Mouse (Mus musculus): ENCODE measurements around the gene Sik1.

Sik1 gene

DNA sequence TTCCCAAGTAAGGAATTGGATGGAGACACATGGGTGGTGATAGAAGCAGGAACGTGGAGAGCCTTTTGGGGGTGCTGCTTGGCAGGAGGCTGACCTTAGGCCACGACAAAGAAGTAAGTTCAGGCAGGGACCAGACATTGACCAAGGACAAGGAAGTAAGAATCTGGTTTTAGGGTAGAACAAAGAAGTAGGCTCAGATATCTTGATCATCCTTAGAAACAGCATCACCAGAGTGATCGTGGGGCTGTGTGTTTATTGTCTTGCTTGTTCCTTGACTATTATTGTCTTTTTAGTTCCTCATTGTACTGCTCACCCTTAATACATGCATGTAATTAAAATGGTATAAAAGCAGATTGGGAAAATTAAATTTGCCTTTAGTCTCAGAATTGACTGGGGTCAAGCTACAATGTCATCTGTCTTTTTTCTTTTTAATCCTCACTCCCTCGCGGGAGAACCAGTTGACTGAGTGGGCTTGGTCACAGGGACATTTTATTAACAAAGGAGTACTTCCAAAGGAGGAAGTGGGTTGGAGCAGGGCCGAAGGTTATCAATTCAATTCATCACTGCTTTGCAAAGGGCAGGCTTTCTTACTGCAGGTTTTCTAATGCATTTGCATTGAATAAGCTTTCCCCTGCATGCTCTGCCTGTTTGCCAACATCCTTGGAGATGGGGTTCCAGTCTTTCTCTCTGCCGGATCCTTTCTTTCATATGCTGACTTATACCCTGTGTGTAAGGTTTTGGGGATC is 53.2 kb downstream of the Sik1 start:
- DNase-seq: no peak

- DNase-seq: no peak
Observed at GRCm38 (mm10) chr17:31800852-31801363, 54.7 kb downstream of the Sik1 start.

DNA sequence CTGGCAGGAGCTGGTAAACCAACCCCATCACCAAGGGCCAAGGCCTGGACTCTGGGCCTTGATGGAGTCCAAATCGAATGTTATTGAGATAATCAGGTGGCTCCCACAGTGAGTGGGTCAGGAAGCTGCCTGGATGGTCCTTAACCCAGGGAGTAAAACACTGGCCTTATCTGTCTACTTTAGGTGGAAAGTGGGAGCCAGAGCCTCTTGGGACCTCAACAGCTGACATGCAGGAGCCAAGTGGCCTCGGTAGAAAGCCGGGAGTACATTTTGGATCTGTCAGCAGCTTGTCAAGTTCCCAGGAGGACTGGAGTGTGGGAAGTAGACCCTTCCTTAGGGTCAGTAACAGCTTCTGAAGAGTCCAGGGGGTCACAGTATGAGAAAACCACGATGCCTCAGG is 59.7 kb downstream of the Sik1 start:
- DNase-seq: no peak
